Mouse (Mus musculus) R1 (cell line): ENCODE measurements at regions not wholly inside any gene's neighbourhood (a gene's known extent, or its start where the extent isn't known, plus 50 kb on each side); places are given as distances from the start of the nearest gene placed in this dataset.

Experiments used
- DNase-seq: peaks from one replicate; pipeline ENCODE4 v3.0.0-alpha.2; 2018; ENCODE audit warnings: low read depth, low spot score

- no peak for DNase-seq
Measured at GRCm38 (mm10) chr15:93650009-93650522, 54.4 kb upstream of the Prickle1 start.

DNA sequence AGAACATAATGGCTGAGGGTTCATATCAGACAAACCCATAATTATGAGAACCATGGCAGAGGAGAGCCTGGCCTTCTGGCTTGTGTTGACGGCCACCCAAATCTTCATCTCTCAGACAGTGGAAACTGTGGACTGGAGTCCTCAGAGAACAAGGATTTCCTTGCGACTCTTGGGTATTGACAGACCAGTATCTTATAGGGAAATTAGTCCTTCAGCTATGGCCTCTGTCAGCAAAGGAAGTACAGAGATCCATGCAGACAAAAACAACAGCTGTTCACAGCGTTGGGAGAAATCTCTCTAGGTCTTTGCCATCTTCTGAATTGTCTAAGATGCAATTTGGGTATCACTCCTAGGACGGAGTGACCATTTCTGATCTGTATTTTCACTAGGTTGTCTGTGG is 53.0 kb upstream of the Prickle1 start:
- no peak for DNase-seq

- DNase-seq: no peak
Measured at GRCm38 (mm10) chr15:93646820-93647219, 51.1 kb upstream of the Prickle1 start.

DNA sequence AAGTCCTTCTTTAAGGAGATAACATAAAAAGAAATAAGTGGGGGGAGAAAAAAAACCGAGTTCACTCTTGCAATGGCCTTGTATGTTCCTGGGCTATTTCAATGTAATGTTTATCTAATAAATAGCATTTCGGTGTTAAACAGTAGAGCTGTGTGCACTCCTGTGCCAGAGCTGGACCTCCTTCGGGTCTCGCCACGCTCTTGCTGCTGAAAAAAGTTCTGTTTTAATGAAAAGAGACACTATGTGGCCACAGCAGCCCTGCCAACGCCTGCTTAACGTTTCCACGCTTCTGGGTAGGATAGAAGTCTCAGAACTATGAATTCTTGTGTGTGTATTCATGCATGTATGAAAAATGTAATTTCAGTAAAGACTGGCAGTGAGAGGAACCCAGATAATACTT is 50.3 kb upstream of the Prickle1 start:
- no peak for DNase-seq
